Mouse (Mus musculus) cerebellum, adult 2 months (tissue): ENCODE measurements around the gene Ank3.

Experiments used
- CTCF ChIP-seq: fragments of 200-500 bp; IDR thresholded peaks from 2 replicates; pipeline ENCODE4 v1.5.1; 2011; ENCODE audit warnings: low read depth, mild to moderate bottlenecking, control low read depth, low read length, moderate library complexity, borderline replicate concordance; ENCODE audit not compliant: insufficient read depth
- POLR2A ChIP-seq: fragments of 200-500 bp; IDR thresholded peaks from 2 replicates; pipeline ENCODE4 v1.6.1; 2011; ENCODE audit warnings: low read length, control low read depth, borderline replicate concordance; ENCODE audit not compliant: insufficient read depth

DNA sequence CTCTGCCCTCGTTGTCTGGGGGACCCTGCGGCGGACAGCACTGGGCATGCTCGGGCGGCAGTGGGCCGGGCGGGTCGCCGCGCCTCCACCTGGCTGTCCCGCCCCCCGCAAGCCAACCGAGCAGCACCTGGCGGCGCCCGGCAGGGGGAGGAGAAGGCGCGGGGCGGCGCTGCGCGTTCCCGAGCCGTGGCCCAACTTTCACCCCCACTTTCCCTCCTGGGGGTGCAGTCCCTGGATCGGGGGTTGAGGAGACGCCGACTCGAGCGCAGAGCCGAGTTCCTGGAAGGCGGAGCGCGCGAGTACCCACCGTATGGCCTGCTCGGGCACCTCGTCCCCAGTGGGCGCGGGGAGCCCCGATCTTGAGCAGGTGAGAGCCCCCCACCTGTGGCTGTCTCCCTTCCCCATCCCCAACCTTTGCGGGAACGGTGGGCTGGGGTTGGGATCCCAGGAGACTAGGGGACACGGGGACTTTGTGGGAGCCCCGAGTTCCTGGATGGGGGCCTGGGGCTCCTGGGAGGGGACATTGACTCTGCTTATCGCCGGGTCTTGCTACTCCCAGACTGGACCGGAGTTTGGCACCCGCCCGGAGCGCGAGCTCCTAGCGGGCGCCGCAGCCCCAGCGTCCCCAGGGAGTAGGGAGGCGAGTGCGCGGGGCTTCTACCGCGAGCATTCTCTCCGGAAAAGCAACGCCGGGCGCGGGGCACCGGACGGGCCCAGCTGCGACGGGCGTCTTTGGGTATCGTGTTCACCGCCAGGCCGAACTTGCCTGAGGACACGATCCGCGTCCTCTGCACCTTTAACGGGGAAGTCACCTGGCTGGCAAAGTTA, at the start of gene Ank3:
- TF ChIP-seq CTCF (no peak), POLR2A (no peak)
